Mouse (Mus musculus) hindbrain, embryonic 16.5 days (tissue): ENCODE measurements at regions not wholly inside any gene's neighbourhood (a gene's known extent, or its start where the extent isn't known, plus 50 kb on each side); places are given as distances from the start of the nearest gene placed in this dataset.
A peak's percentile ranks its signal among the peaks of the same experiment; 100 is the strongest.
"Not testable (repeated sequence)": the region's sequence is repeated elsewhere in the genome, so short reads cannot be mapped to it uniquely, and the experiment has no call there.

Experiments
- ATAC-seq: fragments of 200-750 bp; cut with Nextera tagmentation; 2 replicates; pipeline ENCODE4 v1.8.0; 2017; ENCODE audit warnings: moderate TSS enrichment, moderate library complexity
- H3K27ac ChIP-seq: fragments of 300-500 bp; sonication (generic); 2 replicates; pipeline ENCODE4 v1.5.1; 2014; ENCODE audit warnings: low read depth, mild to moderate bottlenecking, control low read depth, low read length, moderate library complexity
- H3K27me3 ChIP-seq: fragments of 300-500 bp; sonication (generic); replicated peaks from 2 replicates; pipeline ENCODE4 v1.6.1; 2014; ENCODE audit warnings: low read length; ENCODE audit not compliant: control insufficient read depth, insufficient read depth
- H3K36me3 ChIP-seq: fragments of 300-500 bp; sonication (generic); 2 replicates; pipeline ENCODE4 v1.6.1; 2014; ENCODE audit warnings: mild to moderate bottlenecking, low read length, moderate library complexity, mixed read lengths; ENCODE audit not compliant: control insufficient read depth, insufficient read depth
- H3K4me1 ChIP-seq: fragments of 300-500 bp; sonication (generic); 2 replicates; pipeline ENCODE4 v1.6.1; 2014; ENCODE audit warnings: low read depth, low read length; ENCODE audit not compliant: control insufficient read depth, insufficient read depth
- H3K4me2 ChIP-seq: fragments of 300-500 bp; sonication (generic); 2 replicates; pipeline ENCODE4 v1.6.1; 2014; ENCODE audit warnings: mild to moderate bottlenecking, low read length, control low read depth, moderate library complexity
- H3K4me3 ChIP-seq: fragments of 300-500 bp; sonication (generic); 2 replicates; pipeline ENCODE4 v1.5.1; 2014; ENCODE audit warnings: mild to moderate bottlenecking, low read length, control low read depth, moderate library complexity
- H3K9ac ChIP-seq: fragments of 300-500 bp; sonication (generic); 2 replicates; pipeline ENCODE4 v1.6.1; 2014; ENCODE audit warnings: low read depth, mild to moderate bottlenecking, control low read depth, low read length, moderate library complexity
- H3K9me3 ChIP-seq: fragments of 300-500 bp; sonication (generic); 2 replicates; pipeline ENCODE4 v1.6.1; 2014; ENCODE audit warnings: mild to moderate bottlenecking, low read length, moderate library complexity; ENCODE audit not compliant: control insufficient read depth
- WGBS: fragments of 180-500 bp; shearing (Covaris S2); extraction: QIAGEN DNeasy Blood & Tissue Kit; methylation state at CpG from one replicate; pipeline ENCODE4 v1.1.7; 2014; 5-methylcytosine and 5-hydroxymethylcytosine counted together

GRCm38 (mm10) chr13:3341416-3341815 lies 196.4 kb upstream of the Gdi2 start:
- Histone ChIP-seq H3K4me2 (no peak overlapping the region), H3K4me3 (no peak overlapping the region), H3K27me3 (no peaks in the 10 kb centered on the region), H3K9ac (no peak overlapping the region), H3K9me3 (peaks cover 19% of the 10 kb centered on the region), H3K4me1 (no peaks in the 10 kb centered on the region), H3K36me3 (no peaks in the 10 kb centered on the region), H3K27ac (no peak overlapping the region)
- ATAC-seq = no peak
- WGBS = 88% methylated on average over 3 of the region's 3 CpGs

GRCm38 (mm10) chr13:3343611-3344010 lies 194.3 kb upstream of the Gdi2 start:
- H3K27me3 ChIP-seq = no peaks in the 10 kb centered on the region
- H3K4me3 ChIP-seq = no peak overlapping the region
- H3K9ac ChIP-seq = no peak overlapping the region
- no peaks in the 10 kb centered on the region for H3K4me1 ChIP-seq
- no peaks in the 10 kb centered on the region for H3K36me3 ChIP-seq
- no peak overlapping the region for H3K4me2 ChIP-seq
- WGBS = 93% methylated on average over 5 of the region's 5 CpGs
- ATAC-seq = no peak
- H3K9me3 ChIP-seq = peaks cover 12% of the 10 kb centered on the region
- H3K27ac ChIP-seq = no peak overlapping the region

DNA sequence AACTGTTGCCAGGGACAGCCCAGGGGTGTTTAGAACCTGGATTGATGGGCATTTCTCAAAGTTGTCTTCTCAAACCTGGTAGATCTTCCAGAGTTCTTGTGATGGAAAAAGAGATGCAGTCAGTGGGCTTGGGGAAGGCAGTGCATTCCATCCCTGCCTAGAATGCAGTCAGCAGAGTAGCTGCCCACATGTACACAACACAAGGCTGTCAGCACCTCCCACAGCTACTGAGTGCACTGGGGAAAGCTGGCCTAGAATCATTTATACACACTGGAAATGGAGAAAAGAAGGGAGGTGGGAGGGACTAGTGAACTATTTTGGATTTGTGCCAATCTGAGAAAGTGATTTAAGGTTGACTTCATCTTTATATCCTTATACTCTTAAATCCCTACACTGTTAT lies 183.0 kb upstream of the Gdi2 start:
- not testable (repeated sequence) for H3K4me3 ChIP-seq, H3K27ac ChIP-seq, H3K9me3 ChIP-seq, H3K4me2 ChIP-seq, ATAC-seq, H3K9ac ChIP-seq, H3K36me3 ChIP-seq
- peaks cover 20% of the 10 kb centered on the region for H3K27me3 ChIP-seq
- H3K4me1 ChIP-seq = peaks cover 19% of the 10 kb centered on the region

- peaks cover 25% of the 10 kb centered on the region for H3K4me1 ChIP-seq
- H3K36me3 ChIP-seq = no peaks in the 10 kb centered on the region
- H3K4me3 ChIP-seq = peak overlapping the region; percentile 47
- WGBS = 1% methylated on average over 44 of the region's 45 CpGs
- H3K9me3 ChIP-seq = peaks cover 2% of the 10 kb centered on the region; the same call in 1 of the 2 replicates
- peak overlapping the region; percentile 45 for H3K9ac ChIP-seq
- peaks cover 25% of the 10 kb centered on the region for H3K27me3 ChIP-seq
- ATAC-seq = peak; percentile 26; the same call in 1 of the 2 replicates
- no peak overlapping the region for H3K27ac ChIP-seq
- peak overlapping the region; percentile 99 for H3K4me2 ChIP-seq
These were observed 179.7 kb upstream of the Gdi2 start for GRCm38 (mm10) chr13:3358079-3358608.

GRCm38 (mm10) chr13:3358996-3359750 lies 178.7 kb upstream of the Gdi2 start:
- peaks cover 25% of the 10 kb centered on the region for H3K4me1 ChIP-seq
- no peak overlapping the region for H3K27ac ChIP-seq
- no peak overlapping the region for H3K9ac ChIP-seq
- peak; percentile 40 for ATAC-seq
- no peaks in the 10 kb centered on the region for H3K36me3 ChIP-seq
- H3K27me3 ChIP-seq = peaks cover 25% of the 10 kb centered on the region
- peak overlapping the region; percentile 47 for H3K4me3 ChIP-seq
- peak overlapping the region; percentile 99 for H3K4me2 ChIP-seq
- under 1% methylated on average over 41 of the region's 41 CpGs for WGBS
- H3K9me3 ChIP-seq = peaks cover 2% of the 10 kb centered on the region; the same call in 1 of the 2 replicates

DNA sequence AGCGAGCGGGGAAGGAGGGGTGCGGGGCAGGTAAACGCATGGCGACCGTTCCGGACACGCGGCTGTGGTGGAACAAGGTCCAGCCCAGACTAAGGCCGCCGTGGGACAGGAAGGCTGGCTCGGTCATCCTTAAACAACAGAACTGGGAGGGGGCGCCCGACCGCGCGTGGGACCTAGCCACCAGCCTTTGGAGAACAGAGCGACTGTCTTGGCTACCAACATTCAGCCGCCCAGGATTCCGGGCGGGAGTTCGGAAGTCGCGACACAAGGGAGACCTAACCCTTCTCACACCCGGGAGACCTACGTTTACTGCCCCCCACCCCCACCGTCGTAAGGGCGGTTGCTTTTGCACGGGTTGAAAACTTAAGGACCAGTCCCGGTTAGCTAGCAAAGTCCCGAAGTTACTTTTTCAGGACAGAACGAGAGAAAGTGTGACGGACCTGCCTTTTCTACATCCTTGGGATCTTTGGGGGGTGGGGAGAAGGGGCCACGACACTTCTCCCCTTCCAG lies 178.1 kb upstream of the Gdi2 start:
- not testable (repeated sequence) for H3K36me3 ChIP-seq, H3K9ac ChIP-seq, H3K9me3 ChIP-seq, H3K27ac ChIP-seq
- Histone ChIP-seq H3K4me1 (peaks cover 25% of the 10 kb centered on the region), H3K4me3 (peak overlapping the region; percentile 47), H3K4me2 (peak overlapping the region; percentile 99), H3K27me3 (peaks cover 25% of the 10 kb centered on the region)
- 2% methylated on average over 35 of the region's 35 CpGs for WGBS
- ATAC-seq = peak; percentile 41

GRCm38 (mm10) chr13:3360503-3361490 lies 177.1 kb upstream of the Gdi2 start:
- peaks cover 25% of the 10 kb centered on the region for H3K27me3 ChIP-seq
- H3K9ac ChIP-seq = peak overlapping the region; percentile 58
- H3K4me3 ChIP-seq = peak overlapping the region; percentile 47
- peaks cover 2% of the 10 kb centered on the region; the same call in 1 of the 2 replicates for H3K9me3 ChIP-seq
- H3K27ac ChIP-seq = no peak overlapping the region
- peaks cover 25% of the 10 kb centered on the region for H3K4me1 ChIP-seq
- peak; percentile 78 for ATAC-seq
- no peaks in the 10 kb centered on the region for H3K36me3 ChIP-seq
- 1% methylated on average over 82 of the region's 82 CpGs for WGBS
- peak overlapping the region; percentile 99 for H3K4me2 ChIP-seq

DNA sequence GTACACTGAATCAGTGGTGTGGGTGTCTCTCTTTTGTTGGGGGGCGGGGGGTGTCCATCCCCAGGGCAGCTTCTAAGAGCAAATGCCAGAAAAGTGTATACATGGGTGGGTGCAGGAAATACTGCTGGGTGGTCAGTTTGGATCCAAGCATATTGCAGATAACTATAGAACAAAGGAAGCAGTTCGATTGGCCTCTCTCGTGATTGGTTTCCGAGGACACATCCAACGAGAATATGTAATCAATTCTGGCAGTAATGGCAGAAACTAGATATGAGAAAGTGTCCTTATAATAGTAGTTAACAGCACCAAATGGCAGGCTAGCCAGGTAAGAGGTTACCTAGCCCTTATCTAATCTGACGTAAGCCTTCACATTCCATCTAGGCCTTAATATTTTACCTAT lies 165.2 kb upstream of the Gdi2 start:
- no peak overlapping the region for H3K27ac ChIP-seq
- no peaks in the 10 kb centered on the region for H3K9me3 ChIP-seq
- no peaks in the 10 kb centered on the region for H3K4me1 ChIP-seq
- WGBS = 77% methylated on average over 6 of the region's 6 CpGs
- ATAC-seq = no peak
- no peak overlapping the region for H3K4me2 ChIP-seq
- H3K9ac ChIP-seq = no peak overlapping the region
- no peaks in the 10 kb centered on the region for H3K36me3 ChIP-seq
- no peak overlapping the region for H3K4me3 ChIP-seq
- no peaks in the 10 kb centered on the region for H3K27me3 ChIP-seq
